26 mouse cellular contexts compared by ENCODE assay signal in the genomic region with DNA sequence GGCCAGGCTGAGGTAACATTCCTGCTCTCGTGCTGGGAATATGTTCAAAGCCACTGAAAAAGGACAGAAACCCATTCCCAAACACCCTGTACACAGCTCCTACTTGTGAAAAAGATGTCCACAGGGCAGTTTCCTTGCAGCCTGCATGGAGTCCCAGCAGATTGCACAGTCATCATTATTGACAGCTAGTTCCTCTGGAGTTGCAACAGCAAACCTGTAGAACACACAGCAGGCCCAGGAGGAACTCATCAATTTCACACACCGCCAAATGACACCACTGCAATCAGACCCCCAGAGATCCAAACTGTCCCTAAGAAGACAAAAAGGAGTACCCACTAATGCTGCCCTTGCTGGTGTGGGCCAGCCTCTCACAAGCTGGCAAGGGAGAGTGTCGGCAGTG. TPM values are rescaled to one million over a fixed set of nuclear protein-coding genes. Genes with fewer than 3 reads are reported as not detected.
DNase-seq lines count a peak whose midpoint lies in the region; ATAC-seq and TF ChIP-seq lines count a peak whose summit lies in the region.
"Had no signal": no experiment of that assay in that cellular context is flagged by ENCODE, and none has a peak within 500 bp of the region (broad histone marks: within the 10 kb centered on the region; RNA-seq: fewer than 3 reads in every experiment).

No protein-coding gene starts in this region.

- H3K4me3 ChIP-seq in forebrain, embryonic 10.5 days, result no peak overlapping the region
- H3K4me3 ChIP-seq in forebrain, embryonic 15.5 days, result no peak overlapping the region
- H3K4me3 ChIP-seq in bone marrow, adult 2 months (replicated peaks; ENCODE audit: control insufficient read depth, low read depth, low read length), result no peak overlapping the region
- H3K4me3 ChIP-seq: embryonic facial prominence, embryonic 10.5 days; embryonic facial prominence, embryonic 12.5 days; forebrain, embryonic 12.5 days had no signal

- 92% methylated on average over 3 of the region's 3 CpGs for WGBS in forebrain, embryonic 10.5 days
- WGBS in forebrain, embryonic 15.5 days, result 96% methylated on average over 3 of the region's 3 CpGs
- WGBS in bone marrow, adult 2 months, result 71% methylated on average over 3 of the region's 3 CpGs

- no peak overlapping the region for H3K4me2 ChIP-seq in forebrain, embryonic 15.5 days (replicated peaks)
- H3K4me2 ChIP-seq: embryonic facial prominence, embryonic 12.5 days; forebrain, embryonic 12.5 days had no signal

- H3K4me1 ChIP-seq in forebrain, embryonic 10.5 days, result no peaks in the 10 kb centered on the region
- H3K4me1 ChIP-seq in forebrain, embryonic 15.5 days, result no peaks in the 10 kb centered on the region
- no peaks in the 10 kb centered on the region; the same call in 1 of the 2 replicates for H3K4me1 ChIP-seq in bone marrow, adult 2 months (ENCODE audit: control insufficient read depth, insufficient read depth, low read length)
- H3K4me1 ChIP-seq: embryonic facial prominence, embryonic 10.5 days; embryonic facial prominence, embryonic 12.5 days; forebrain, embryonic 12.5 days had no signal

- H3K9ac ChIP-seq in forebrain, embryonic 15.5 days (replicated peaks), result no peak overlapping the region
- H3K9ac ChIP-seq: embryonic facial prominence, embryonic 12.5 days; forebrain, embryonic 12.5 days; forebrain, postnatal 0 days had no signal

- no peak for ATAC-seq in forebrain, embryonic 15.5 days (replicated peaks)
- peak; percentile 96 for ATAC-seq in megakaryocyte, adult 5-6 weeks (ENCODE audit: poor library complexity, severe bottlenecking)
- ATAC-seq in neutrophil, adult 5-6 weeks (ENCODE audit: extremely low read depth, insufficient number of reproducible peaks, low FRiP score, poor library complexity, severe bottlenecking), result 0 out of 2 replicates have a peak, but pooled peaks have one; percentile 16
- ATAC-seq: activated CD4-positive, CD25-positive, alpha-beta regulatory T cell, adult 4 months; CD4-positive, CD25-positive, alpha-beta regulatory T cell, adult 4 months; forebrain, embryonic 14.5 days; forebrain, postnatal 0 days; Patski had no signal

- no peak for TF ChIP-seq CTCF in bone marrow, adult 2 months (IDR thresholded peaks at IDR 0.05; ENCODE audit: control insufficient read depth, insufficient read depth, low read length)

- TF ChIP-seq POLR2A in bone marrow, adult 2 months (IDR thresholded peaks at IDR 0.05; ENCODE audit: borderline replicate concordance, control insufficient read depth, low read depth, low read length), result no peak

- no peaks in the 10 kb centered on the region for H3K27me3 ChIP-seq in forebrain, embryonic 10.5 days (ENCODE audit: poor library complexity, severe bottlenecking)
- no peaks in the 10 kb centered on the region for H3K27me3 ChIP-seq in forebrain, embryonic 15.5 days
- H3K27me3 ChIP-seq: CH12.LX; embryonic facial prominence, embryonic 12.5 days; forebrain, embryonic 12.5 days; Patski had no signal

- peaks cover 92% of the 10 kb centered on the region for H3K36me3 ChIP-seq in forebrain, embryonic 10.5 days (replicated peaks)
- H3K36me3 ChIP-seq in forebrain, embryonic 15.5 days, result peaks cover 78% of the 10 kb centered on the region

- H3K27ac ChIP-seq in forebrain, embryonic 10.5 days, result no peak overlapping the region
- H3K27ac ChIP-seq in forebrain, embryonic 15.5 days (replicated peaks), result no peak overlapping the region
- H3K27ac ChIP-seq in bone marrow, adult 2 months (ENCODE audit: control insufficient read depth, insufficient read depth, low read depth, low read length, poor library complexity), result peak overlapping the region; percentile 57
- H3K27ac ChIP-seq: embryonic facial prominence, embryonic 10.5 days; embryonic facial prominence, embryonic 12.5 days; forebrain, embryonic 12.5 days had no signal

- H3K9me3 ChIP-seq in forebrain, embryonic 10.5 days, result no peaks in the 10 kb centered on the region
- H3K9me3 ChIP-seq in forebrain, embryonic 15.5 days, result no peaks in the 10 kb centered on the region
- H3K9me3 ChIP-seq: embryonic facial prominence, embryonic 10.5 days; embryonic facial prominence, embryonic 12.5 days; forebrain, embryonic 12.5 days; G1E had no signal

- peak; percentile 10 for DNase-seq in forebrain, embryonic 10.5 days (ENCODE audit: extremely low spot score, low spot score)
- no peak for DNase-seq in adrenal gland, postnatal 4 days (ENCODE audit: low spot score in 2 of 2)
- DNase-seq in thymus, postnatal 4 days, result no peak
- DNase-seq: adrenal gland, adult 8-10 months; adrenal gland, postnatal 14 days; adrenal gland, postnatal 36 days; B cell, adult 2 months; cerebellum, adult 11-12 months; cerebellum, adult 2 months; cerebellum, adult 9-10 months; cerebellum, postnatal 10 days; cerebellum, postnatal 25 days; forebrain, postnatal 0 days had no signal

RNA-seq across cellular contexts. Expression of a gene that starts 27.9 kb away (rescaled TPM):
- 36.7 and 39.1 TPM in 2 replicates for polyA plus RNA-seq in forebrain, embryonic 10.5 days (2016; fragmentation: Nextera tagmentation; extraction: Ambion mirVana)
- 71.8 and 76.3 TPM in 2 replicates for polyA plus RNA-seq in forebrain, embryonic 15.5 days (2015; fragmentation: Nextera tagmentation; extraction: Ambion mirVana)
- 27.3 and 50.3 TPM in 2 replicates for polyA plus RNA-seq in bone marrow, adult 2 months (2011; ENCODE audit: insufficient read depth, insufficient read length, low replicate concordance, missing spikeins)
- total RNA-seq in megakaryocyte, adult 5-6 weeks (2015), result 35.5 and 37.5 TPM in 2 replicates
- total RNA-seq in megakaryocyte, adult 5-6 weeks (2017), result 83.7 and 97.7 TPM in 2 replicates
- 108 and 112 TPM in 2 replicates for total RNA-seq in neutrophil, adult 5-6 weeks (2017)
- 100 to 1,000 TPM; 142 to 152 TPM for total RNA-seq in adrenal gland, postnatal 4 days (2021)

RNA-seq across cellular contexts. Expression of a gene that starts 52.1 kb away (rescaled TPM):
- 192 and 193 TPM in 2 replicates for polyA plus RNA-seq in forebrain, embryonic 10.5 days (2016; fragmentation: Nextera tagmentation; extraction: Ambion mirVana)
- polyA plus RNA-seq in forebrain, embryonic 15.5 days (2015; fragmentation: Nextera tagmentation; extraction: Ambion mirVana), result 133 and 134 TPM in 2 replicates
- 71.4 and 118 TPM in 2 replicates for polyA plus RNA-seq in bone marrow, adult 2 months (2011; ENCODE audit: insufficient read depth, insufficient read length, low replicate concordance, missing spikeins)
- total RNA-seq in megakaryocyte, adult 5-6 weeks (2015), result 83.1 and 84.4 TPM in 2 replicates
- 53.4 and 57.2 TPM in 2 replicates for total RNA-seq in megakaryocyte, adult 5-6 weeks (2017)
- 41.6 and 59.9 TPM in 2 replicates for total RNA-seq in neutrophil, adult 5-6 weeks (2017)
- total RNA-seq in adrenal gland, postnatal 4 days (2021), result 10 to 100 TPM; 61.4 to 63.6 TPM

RNA-seq across cellular contexts. Expression of a gene that starts 52.3 kb away (rescaled TPM):
- 13.5 and 14.4 TPM in 2 replicates for polyA plus RNA-seq in forebrain, embryonic 10.5 days (2016; fragmentation: Nextera tagmentation; extraction: Ambion mirVana)
- 16.1 and 18.8 TPM in 2 replicates for polyA plus RNA-seq in forebrain, embryonic 15.5 days (2015; fragmentation: Nextera tagmentation; extraction: Ambion mirVana)
- 1.1 and 3.1 TPM in 2 replicates for polyA plus RNA-seq in bone marrow, adult 2 months (2011; ENCODE audit: insufficient read depth, insufficient read length, low replicate concordance, missing spikeins)
- 10.2 and 12.3 TPM in 2 replicates for total RNA-seq in megakaryocyte, adult 5-6 weeks (2015)
- 9.0 and 9.1 TPM in 2 replicates for total RNA-seq in megakaryocyte, adult 5-6 weeks (2017)
- 10.5 and 10.7 TPM in 2 replicates for total RNA-seq in neutrophil, adult 5-6 weeks (2017)
- total RNA-seq in adrenal gland, postnatal 4 days (2021), result 10 to 100 TPM; 12.1 to 14.8 TPM
